Mouse (Mus musculus): ENCODE results near the gene Usp30. TPM values are rescaled to one million over a fixed set of nuclear protein-coding genes. Genes with fewer than 3 reads are reported as not detected.
A peak's percentile ranks its signal among the peaks of the same experiment; 100 is the strongest.

Usp30 gene
- polyA plus RNA-seq, 1 experiment from 2014 or later: 12.0 TPM

DNA sequence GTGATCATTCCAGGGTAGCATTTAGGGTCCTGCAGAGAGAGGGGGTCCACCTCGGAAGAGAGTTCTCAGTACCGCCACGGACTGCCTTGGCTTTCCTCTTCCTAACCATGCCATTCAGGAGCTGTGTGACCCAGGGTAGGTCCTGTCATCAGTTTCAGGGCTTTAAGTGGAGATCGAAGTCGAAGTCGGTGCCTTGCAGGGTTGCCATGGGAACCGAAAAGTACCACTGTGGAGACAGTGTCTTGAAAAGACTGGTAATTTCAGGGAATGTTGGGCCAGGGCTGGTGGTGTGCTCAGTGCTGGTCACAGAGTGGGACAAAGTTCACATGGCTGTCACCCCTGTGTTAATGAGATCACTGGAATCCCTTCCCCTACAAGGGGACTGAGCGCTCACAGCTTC is 11.7 kb downstream of the Usp30 start:
- Histone ChIP-seq H3K27me3 (ENCODE audit: control insufficient read depth, insufficient read depth, low read depth, low read length) (no peaks in the 10 kb centered on the region), H3K27ac (ENCODE audit: low read length) (no peak overlapping the region), H3K36me3 (ENCODE audit: control insufficient read depth, insufficient read depth, low read length) (no peaks in the 10 kb centered on the region), H3K4me3 (ENCODE audit: low read length) (no peak overlapping the region), H3K4me2 (ENCODE audit: low read depth, low read length) (no peak overlapping the region), H3K4me1 (replicated peaks; ENCODE audit: control insufficient read depth, insufficient read depth, low read length) (no peaks in the 10 kb centered on the region), H3K9me3 (ENCODE audit: control insufficient read depth, low read length) (no peaks in the 10 kb centered on the region), H3K9ac (ENCODE audit: low read length) (no peak overlapping the region)
- WGBS: 55% methylated on average over 8 of the region's 8 CpGs
- ATAC-seq (ENCODE audit: low read depth): no peak

DNA sequence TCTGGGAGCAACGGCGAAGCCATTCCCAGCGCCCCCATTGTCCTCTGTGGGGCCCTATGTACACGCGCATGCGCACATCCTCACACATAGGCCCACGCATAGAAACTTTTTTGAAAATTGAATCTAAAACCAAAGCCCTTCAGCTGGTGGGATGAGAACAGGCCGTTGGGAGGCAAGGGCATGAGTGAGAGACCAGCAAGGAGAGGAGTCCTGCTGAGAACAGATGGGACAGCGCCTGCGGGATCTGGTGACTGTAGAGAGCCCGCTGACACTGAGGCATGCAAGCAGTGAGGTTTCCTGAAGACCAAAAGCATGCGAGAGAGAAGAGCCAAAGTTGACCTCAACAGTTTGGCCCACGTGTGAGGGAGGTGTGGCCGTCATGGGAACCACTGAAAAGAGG is 20.2 kb downstream of the Usp30 start:
- Histone ChIP-seq H3K36me3 (ENCODE audit: control insufficient read depth, insufficient read depth, low read length) (no peaks in the 10 kb centered on the region), H3K9me3 (ENCODE audit: control insufficient read depth, low read length) (no peaks in the 10 kb centered on the region), H3K27me3 (ENCODE audit: control insufficient read depth, insufficient read depth, low read depth, low read length) (no peaks in the 10 kb centered on the region), H3K4me1 (replicated peaks; ENCODE audit: control insufficient read depth, insufficient read depth, low read length) (no peaks in the 10 kb centered on the region), H3K4me2 (ENCODE audit: low read depth, low read length) (no peak overlapping the region), H3K4me3 (ENCODE audit: low read length) (no peak overlapping the region), H3K27ac (ENCODE audit: low read length) (no peak overlapping the region), H3K9ac (ENCODE audit: low read length) (no peak overlapping the region)
- 66% methylated on average over 14 of the region's 14 CpGs for WGBS
- ATAC-seq (ENCODE audit: low read depth): no peak

DNA sequence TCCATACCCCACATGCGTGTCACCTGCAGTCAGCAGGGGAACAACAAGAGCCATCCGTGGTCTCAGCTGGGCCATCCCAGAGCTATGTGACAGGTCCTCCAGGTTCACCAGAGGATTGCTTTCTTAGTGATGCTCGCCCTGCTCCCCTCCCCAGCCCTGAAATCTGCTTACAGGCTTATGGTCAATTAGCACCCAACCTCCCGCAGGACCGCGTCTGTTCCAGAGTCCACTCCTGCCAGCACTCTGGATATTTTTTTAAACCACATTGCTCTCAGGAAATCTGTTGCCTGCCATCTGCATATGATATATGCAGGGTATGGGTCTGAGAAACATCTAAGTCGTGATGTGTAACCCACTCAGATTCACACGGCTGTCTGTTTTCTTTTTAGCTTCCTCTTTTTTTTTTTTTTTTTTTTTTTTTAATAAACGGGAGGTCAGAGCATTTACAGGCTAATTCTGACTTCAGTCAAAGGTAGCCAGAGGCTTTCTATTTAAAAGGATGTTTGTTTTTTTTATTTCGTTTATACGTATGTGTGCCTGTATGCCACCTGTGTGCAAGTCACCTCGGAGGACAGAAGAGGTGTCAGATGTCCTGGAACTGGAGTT is 22.7 kb downstream of the Usp30 start:
- Histone ChIP-seq H3K27me3 (ENCODE audit: control insufficient read depth, insufficient read depth, low read depth, low read length) (no peaks in the 10 kb centered on the region), H3K9ac (ENCODE audit: low read length) (no peak overlapping the region), H3K4me3 (ENCODE audit: low read length) (no peak overlapping the region), H3K9me3 (ENCODE audit: control insufficient read depth, low read length) (no peaks in the 10 kb centered on the region), H3K4me2 (ENCODE audit: low read depth, low read length) (no peak overlapping the region), H3K36me3 (ENCODE audit: control insufficient read depth, insufficient read depth, low read length) (no peaks in the 10 kb centered on the region), H3K27ac (ENCODE audit: low read length) (no peak overlapping the region), H3K4me1 (replicated peaks; ENCODE audit: control insufficient read depth, insufficient read depth, low read length) (no peaks in the 10 kb centered on the region)
- no peak for ATAC-seq (ENCODE audit: low read depth)
- WGBS: 61% methylated on average over 12 of the region's 12 CpGs

DNA sequence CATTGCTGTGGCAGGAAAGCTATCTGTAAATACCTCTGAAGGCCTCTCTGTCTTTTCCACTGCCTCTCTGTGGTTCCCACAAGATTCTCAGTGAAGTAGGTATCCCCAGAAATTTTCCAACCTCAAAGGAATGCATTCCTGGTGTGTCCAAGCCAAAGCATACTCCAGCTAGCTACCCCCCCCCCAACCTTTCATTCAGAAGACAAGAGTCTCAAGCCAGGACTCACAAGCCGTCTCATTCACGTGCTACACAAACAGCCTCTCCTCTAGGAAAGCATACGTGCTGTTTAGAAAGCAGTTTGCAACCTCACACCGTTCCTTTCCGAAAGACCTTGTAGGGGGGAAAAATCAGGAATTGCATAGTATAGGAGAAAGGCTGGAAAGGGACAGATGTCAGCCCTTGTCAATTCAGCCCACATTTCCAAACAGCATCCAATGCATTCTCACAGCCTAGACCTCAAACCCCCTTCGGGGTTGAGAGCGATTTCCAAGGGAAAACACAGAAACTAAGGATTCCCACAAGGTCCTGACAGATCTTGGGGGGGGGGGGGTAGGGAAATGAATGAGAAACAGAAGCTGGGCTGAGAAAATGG is 25.3 kb downstream of the Usp30 start:
- no peaks in the 10 kb centered on the region for H3K36me3 ChIP-seq (ENCODE audit: control insufficient read depth, insufficient read depth, low read length)
- H3K9me3 ChIP-seq (ENCODE audit: control insufficient read depth, low read length): no peaks in the 10 kb centered on the region
- H3K4me2 ChIP-seq (ENCODE audit: low read depth, low read length): no peak overlapping the region
- H3K27me3 ChIP-seq (ENCODE audit: control insufficient read depth, insufficient read depth, low read depth, low read length): no peaks in the 10 kb centered on the region
- WGBS: 25% methylated on average over 7 of the region's 7 CpGs
- H3K4me3 ChIP-seq (ENCODE audit: low read length): no peak overlapping the region
- no peak overlapping the region for H3K9ac ChIP-seq (ENCODE audit: low read length)
- no peak overlapping the region for H3K27ac ChIP-seq (ENCODE audit: low read length)
- H3K4me1 ChIP-seq (replicated peaks; ENCODE audit: control insufficient read depth, insufficient read depth, low read length): no peaks in the 10 kb centered on the region
- ATAC-seq (ENCODE audit: low read depth): no peak

GRCm38 (mm10) chr5:114091057-114091807 is 26.0 kb downstream of the Usp30 start, which contains the start of gene Svop:
Svop (minus strand) TSS chr5:114091570.
- Histone ChIP-seq H3K9me3 (ENCODE audit: control insufficient read depth, low read length) (no peaks in the 10 kb centered on the region), H3K9ac (ENCODE audit: low read length) (no peak within 1 kb of the TSS), H3K36me3 (ENCODE audit: control insufficient read depth, insufficient read depth, low read length) (no peaks in the 10 kb centered on the region), H3K27ac (ENCODE audit: low read length) (no peak within 1 kb of the TSS), H3K4me2 (ENCODE audit: low read depth, low read length) (peak within 1 kb of the TSS; percentile 27; the same call in 1 of the 2 replicates), H3K4me1 (replicated peaks; ENCODE audit: control insufficient read depth, insufficient read depth, low read length) (no peaks in the 10 kb centered on the region), H3K4me3 (ENCODE audit: low read length) (no peak within 1 kb of the TSS), H3K27me3 (ENCODE audit: control insufficient read depth, insufficient read depth, low read depth, low read length) (no peaks in the 10 kb centered on the region)
- WGBS: 2% methylated on average over 39 of the region's 40 CpGs
- ATAC-seq (ENCODE audit: low read depth): peak; percentile 64; the same call in 1 of the 2 replicates

DNA sequence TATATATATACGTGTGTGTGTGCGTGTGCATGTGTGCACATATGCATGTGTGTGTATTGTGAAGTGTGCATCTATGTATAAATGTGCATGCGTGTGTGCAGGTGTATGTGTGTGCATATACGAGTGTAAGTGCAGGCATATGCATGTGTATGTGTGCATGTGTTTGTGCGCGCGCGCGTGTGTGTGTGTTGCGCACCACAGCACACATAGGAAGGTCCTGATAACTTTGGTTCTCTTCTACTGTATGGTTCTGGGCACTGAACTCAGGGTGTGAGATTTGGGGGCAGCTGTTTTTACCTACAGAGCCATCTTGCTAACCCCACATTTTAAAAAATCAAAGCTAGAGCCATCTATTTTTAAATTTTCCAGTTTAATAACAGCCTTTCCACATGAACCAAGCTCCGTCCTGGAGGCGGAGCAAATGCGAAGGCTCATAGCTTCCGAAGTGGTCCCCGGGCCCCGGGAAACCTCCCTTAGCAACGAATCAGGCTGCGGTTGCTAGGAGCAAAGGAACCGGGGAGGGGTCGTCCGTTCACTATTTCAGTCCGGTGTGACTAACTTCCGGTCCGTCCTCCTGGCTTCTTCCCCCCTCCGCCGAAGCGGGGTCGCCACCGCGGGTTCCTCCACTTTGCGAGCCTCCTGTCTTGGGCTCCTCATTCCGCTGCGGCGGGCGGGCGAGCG is 34.6 kb downstream of the Usp30 start:
- peak; percentile 94 for ATAC-seq (ENCODE audit: low read depth)

GRCm38 (mm10) chr5:114100390-114101099 is 35.3 kb downstream of the Usp30 start:
- no peaks in the 10 kb centered on the region for H3K27me3 ChIP-seq (ENCODE audit: control insufficient read depth, insufficient read depth, low read depth, low read length)
- H3K4me1 ChIP-seq (replicated peaks; ENCODE audit: control insufficient read depth, insufficient read depth, low read length): peaks cover 12% of the 10 kb centered on the region
- H3K36me3 ChIP-seq (ENCODE audit: control insufficient read depth, insufficient read depth, low read length): peaks cover 3% of the 10 kb centered on the region; the same call in 1 of the 2 replicates
- 0 out of 2 replicates have a peak overlapping the region, but pooled peaks have one; percentile 31 for H3K27ac ChIP-seq (ENCODE audit: low read length)
- 3% methylated on average over 44 of the region's 64 CpGs for WGBS
- peak; percentile 72 for ATAC-seq (ENCODE audit: low read depth)
- no peaks in the 10 kb centered on the region for H3K9me3 ChIP-seq (ENCODE audit: control insufficient read depth, low read length)
- peak overlapping the region; percentile 95 for H3K4me3 ChIP-seq (ENCODE audit: low read length)
- peak overlapping the region; percentile 97 for H3K9ac ChIP-seq (ENCODE audit: low read length)
- peak overlapping the region; percentile 81 for H3K4me2 ChIP-seq (ENCODE audit: low read depth, low read length)

More for the DNA sequence above, 34.6 kb downstream of the Usp30 start:
- Histone ChIP-seq H3K27ac (ENCODE audit: low read length) (0 out of 2 replicates have a peak overlapping the region, but pooled peaks have one; percentile 31), H3K9ac (ENCODE audit: low read length) (peak overlapping the region; percentile 97), H3K4me2 (ENCODE audit: low read depth, low read length) (peak overlapping the region; percentile 81), H3K27me3 (ENCODE audit: control insufficient read depth, insufficient read depth, low read depth, low read length) (no peaks in the 10 kb centered on the region), H3K36me3 (ENCODE audit: control insufficient read depth, insufficient read depth, low read length) (peaks cover 3% of the 10 kb centered on the region; the same call in 1 of the 2 replicates), H3K4me1 (replicated peaks; ENCODE audit: control insufficient read depth, insufficient read depth, low read length) (peaks cover 12% of the 10 kb centered on the region), H3K9me3 (ENCODE audit: control insufficient read depth, low read length) (no peaks in the 10 kb centered on the region), H3K4me3 (ENCODE audit: low read length) (peak overlapping the region; percentile 95)
- 7% methylated on average over 35 of the region's 37 CpGs for WGBS

DNA sequence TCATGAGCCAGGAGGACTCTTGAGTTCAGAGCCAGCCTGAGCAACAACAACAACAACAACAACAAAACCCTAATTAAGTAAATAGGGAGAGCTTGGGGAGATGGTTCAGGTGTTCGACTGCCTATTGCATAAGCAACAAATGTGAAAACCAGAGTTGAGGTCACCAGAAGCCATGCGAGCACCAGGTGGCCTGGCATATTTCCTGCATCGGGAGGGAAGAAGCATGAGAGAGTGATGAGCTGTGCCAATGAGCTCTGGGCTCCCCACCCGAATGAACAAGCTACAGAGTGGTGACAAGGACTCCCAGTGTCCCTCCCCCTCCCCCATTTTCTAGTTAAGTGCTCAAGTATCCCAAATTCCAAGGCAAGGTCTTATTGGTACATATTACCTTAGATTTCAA is 36.6 kb downstream of the Usp30 start:
- peaks cover 15% of the 10 kb centered on the region for H3K36me3 ChIP-seq (ENCODE audit: control insufficient read depth, insufficient read depth, low read length)
- H3K4me3 ChIP-seq (ENCODE audit: low read length): no peak overlapping the region
- H3K27me3 ChIP-seq (ENCODE audit: control insufficient read depth, insufficient read depth, low read depth, low read length): no peaks in the 10 kb centered on the region
- peaks cover 12% of the 10 kb centered on the region for H3K4me1 ChIP-seq (replicated peaks; ENCODE audit: control insufficient read depth, insufficient read depth, low read length)
- no peak overlapping the region for H3K27ac ChIP-seq (ENCODE audit: low read length)
- H3K9me3 ChIP-seq (ENCODE audit: control insufficient read depth, low read length): no peaks in the 10 kb centered on the region
- H3K4me2 ChIP-seq (ENCODE audit: low read depth, low read length): no peak overlapping the region
- WGBS: 82% methylated on average over 4 of the region's 4 CpGs
- no peak overlapping the region for H3K9ac ChIP-seq (ENCODE audit: low read length)
- no peak for ATAC-seq (ENCODE audit: low read depth)
